In the genomic region with DNA sequence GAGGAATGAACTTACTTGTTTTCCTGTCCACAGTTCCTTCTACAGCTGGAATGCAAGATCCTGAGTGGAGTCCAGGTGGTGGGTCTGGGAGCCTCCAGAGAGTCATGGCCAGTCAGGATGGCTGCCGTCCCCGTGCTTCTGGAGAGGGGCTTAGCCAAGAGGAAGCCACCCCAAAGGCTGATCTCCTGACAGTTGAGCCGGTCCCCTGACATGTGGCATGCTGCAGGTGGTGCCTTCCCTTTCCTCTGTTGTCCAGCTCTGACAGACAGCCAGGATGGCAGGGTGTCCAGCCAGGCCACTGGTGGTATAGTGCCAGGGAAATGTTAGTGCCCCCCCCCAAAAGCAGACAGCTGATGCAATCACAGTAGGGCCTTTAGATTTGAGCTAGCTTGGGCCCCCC, we compare ENCODE assay signal across 33 mouse cellular contexts. TPM values are rescaled to one million over a fixed set of nuclear protein-coding genes. Genes with fewer than 3 reads are reported as not detected.
"Had no signal": no experiment of that assay in that cellular context is flagged by ENCODE, and none has a peak within 500 bp of the region (broad histone marks: within the 10 kb centered on the region; RNA-seq: fewer than 3 reads in every experiment).

No protein-coding gene starts in this region.

- H3K27me3 ChIP-seq: heart, embryonic 15.5 days; hindbrain, embryonic 12.5 days; hindbrain, embryonic 13.5 days; hindbrain, embryonic 15.5 days; intestine, embryonic 15.5 days had no signal

- DNase-seq: heart, postnatal 10 days; heart, postnatal 14 days; heart, postnatal 36 days; heart, postnatal 4 days; kidney, adult 11 months; kidney, adult 18-20 months; kidney, adult 2 months; kidney, adult 8-10 months; kidney, adult 9 months; kidney, postnatal 10 days; kidney, postnatal 14 days; kidney, postnatal 25 days; kidney, postnatal 36 days; kidney, postnatal 4 days; layer of hippocampus, adult 9-11 months; layer of hippocampus, postnatal 36 days had no signal

- ATAC-seq: inflammation-experienced regulatory T-cells, adult 6 months; intestine, embryonic 16.5 days; intestine, postnatal 0 days had no signal

- H3K4me3 ChIP-seq: heart, embryonic 13.5 days; heart, embryonic 15.5 days; hindbrain, embryonic 10.5 days; hindbrain, embryonic 12.5 days; hindbrain, embryonic 13.5 days; hindbrain, embryonic 15.5 days; intestine, embryonic 15.5 days; kidney, embryonic 15.5 days; layer of hippocampus, adult 2 months; left cerebral cortex, adult 2 months had no signal

- H3K4me1 ChIP-seq: hindbrain, embryonic 12.5 days; hindbrain, embryonic 13.5 days had no signal

- H3K27ac ChIP-seq: heart, embryonic 13.5 days; heart, embryonic 15.5 days; hindbrain, embryonic 10.5 days; hindbrain, embryonic 12.5 days; hindbrain, embryonic 13.5 days; hindbrain, embryonic 14.5 days; hindbrain, embryonic 15.5 days; hindbrain, postnatal 0 days; intestine, embryonic 15.5 days; kidney, embryonic 15.5 days; kidney, postnatal 0 days; layer of hippocampus, adult 2 months; left cerebral cortex, adult 2 months had no signal

- H3K36me3 ChIP-seq: heart, embryonic 13.5 days; heart, embryonic 15.5 days; hindbrain, embryonic 10.5 days; hindbrain, embryonic 12.5 days; hindbrain, embryonic 13.5 days; hindbrain, embryonic 15.5 days; intestine, embryonic 15.5 days; kidney, embryonic 15.5 days had no signal

- H3K9ac ChIP-seq: heart, embryonic 13.5 days; heart, embryonic 15.5 days; hindbrain, embryonic 12.5 days; hindbrain, embryonic 13.5 days; hindbrain, embryonic 14.5 days; hindbrain, embryonic 15.5 days; intestine, embryonic 15.5 days; kidney, embryonic 15.5 days had no signal

RNA-seq across cellular contexts. Expression of a gene that starts 16.9 kb away (rescaled TPM):
- total RNA-seq: hematopoietic stem cell, adult 5-6 weeks had no signal
- polyA plus RNA-seq: inflammation-experienced regulatory T-cells, adult 6 months had no signal
